Mouse (Mus musculus): ENCODE measurements around the gene Mtmr11.

DNA sequence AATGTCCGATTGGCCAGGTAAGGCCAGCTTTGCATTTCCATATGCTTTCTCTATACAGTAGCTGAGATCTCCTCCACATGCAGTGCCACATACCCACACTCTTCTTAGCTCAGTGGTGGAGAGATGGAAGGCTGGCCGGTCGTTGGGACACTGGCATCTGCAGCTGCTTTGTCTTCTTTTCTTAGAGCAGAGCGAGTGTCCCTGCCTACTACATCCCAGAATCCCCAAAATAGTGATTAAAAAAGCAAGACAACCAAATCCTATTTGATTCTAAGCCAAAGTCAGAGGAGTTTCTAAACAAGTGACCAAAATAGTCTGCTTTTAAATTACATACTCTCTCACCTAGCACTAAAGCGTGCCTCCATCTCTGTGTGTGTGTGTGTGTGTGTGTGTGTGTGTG, 9.2 kb upstream of the Mtmr11 start:
- TF ChIP-seq MAFK (IDR thresholded peaks at IDR 0.05; ENCODE audit: insufficient read depth, low read depth, low read length) = no peak
- TF ChIP-seq ZC3H11A (IDR thresholded peaks at IDR 0.05; ENCODE audit: borderline replicate concordance, low read depth, low read length) = no peak
- no peak for TF ChIP-seq HCFC1 (IDR thresholded peaks at IDR 0.05; ENCODE audit: borderline replicate concordance, insufficient read depth, low read length)
- no peak for TF ChIP-seq ZNF384 (IDR thresholded peaks at IDR 0.05; ENCODE audit: low read depth, low read length)
